Mouse (Mus musculus): ENCODE results near the gene Cpvl.
A peak's percentile ranks its signal among the peaks of the same experiment; 100 is the strongest.

Cpvl gene

GRCm38 (mm10) chr6:53971729-53972128 lies 6.7 kb downstream of the Cpvl start:
- DNase-seq: peak; percentile 39

- no peak for DNase-seq
Observed at GRCm38 (mm10) chr6:53969081-53969480, 9.4 kb downstream of the Cpvl start.

- peak; percentile 45 for DNase-seq
Observed at GRCm38 (mm10) chr6:53968550-53968949, 9.9 kb downstream of the Cpvl start.

GRCm38 (mm10) chr6:53966595-53966994 lies 11.9 kb downstream of the Cpvl start:
- no peak for DNase-seq

GRCm38 (mm10) chr6:53965900-53966299 lies 12.6 kb downstream of the Cpvl start:
- no peak for DNase-seq

GRCm38 (mm10) chr6:53963906-53964496 lies 14.5 kb downstream of the Cpvl start:
- no peak for DNase-seq

GRCm38 (mm10) chr6:53962006-53962405 lies 16.5 kb downstream of the Cpvl start:
- DNase-seq: no peak

- DNase-seq: no peak
Observed at GRCm38 (mm10) chr6:53959826-53960225, 18.6 kb downstream of the Cpvl start.

- DNase-seq: peak; percentile 75
Observed at GRCm38 (mm10) chr6:53958321-53958720, 20.1 kb downstream of the Cpvl start.

GRCm38 (mm10) chr6:53956513-53956912 lies 22.0 kb downstream of the Cpvl start:
- DNase-seq: no peak

GRCm38 (mm10) chr6:53955846-53956245 lies 22.6 kb downstream of the Cpvl start:
- no peak for DNase-seq

- no peak for DNase-seq
Observed at GRCm38 (mm10) chr6:53955271-53955670, 23.2 kb downstream of the Cpvl start.

- no peak for DNase-seq
Observed at GRCm38 (mm10) chr6:53954106-53954505, 24.4 kb downstream of the Cpvl start.

GRCm38 (mm10) chr6:53953348-53953747 lies 25.1 kb downstream of the Cpvl start:
- no peak for DNase-seq

- DNase-seq: no peak
Observed at GRCm38 (mm10) chr6:53951421-53951820, 27.1 kb downstream of the Cpvl start.

GRCm38 (mm10) chr6:53950876-53951275 lies 27.6 kb downstream of the Cpvl start:
- no peak for DNase-seq

GRCm38 (mm10) chr6:53948388-53949035 lies 30.0 kb downstream of the Cpvl start:
- no peak for DNase-seq

GRCm38 (mm10) chr6:53944887-53945286 lies 33.6 kb downstream of the Cpvl start:
- DNase-seq: no peak

- no peak for DNase-seq
Observed at GRCm38 (mm10) chr6:53944417-53944816, 34.1 kb downstream of the Cpvl start.

- no peak for DNase-seq
Observed at GRCm38 (mm10) chr6:53942190-53942831, 36.2 kb downstream of the Cpvl start.

GRCm38 (mm10) chr6:53939752-53940151 lies 38.7 kb downstream of the Cpvl start:
- DNase-seq: no peak

- DNase-seq: no peak
Observed at GRCm38 (mm10) chr6:53938942-53939341, 39.5 kb downstream of the Cpvl start.

- no peak for DNase-seq
Observed at GRCm38 (mm10) chr6:53937143-53938134, 41.0 kb downstream of the Cpvl start.

Measured in cerebellum, adult 8-10 months (tissue).